ENCODE assay signal across 10 mouse cellular contexts in the genomic region with DNA sequence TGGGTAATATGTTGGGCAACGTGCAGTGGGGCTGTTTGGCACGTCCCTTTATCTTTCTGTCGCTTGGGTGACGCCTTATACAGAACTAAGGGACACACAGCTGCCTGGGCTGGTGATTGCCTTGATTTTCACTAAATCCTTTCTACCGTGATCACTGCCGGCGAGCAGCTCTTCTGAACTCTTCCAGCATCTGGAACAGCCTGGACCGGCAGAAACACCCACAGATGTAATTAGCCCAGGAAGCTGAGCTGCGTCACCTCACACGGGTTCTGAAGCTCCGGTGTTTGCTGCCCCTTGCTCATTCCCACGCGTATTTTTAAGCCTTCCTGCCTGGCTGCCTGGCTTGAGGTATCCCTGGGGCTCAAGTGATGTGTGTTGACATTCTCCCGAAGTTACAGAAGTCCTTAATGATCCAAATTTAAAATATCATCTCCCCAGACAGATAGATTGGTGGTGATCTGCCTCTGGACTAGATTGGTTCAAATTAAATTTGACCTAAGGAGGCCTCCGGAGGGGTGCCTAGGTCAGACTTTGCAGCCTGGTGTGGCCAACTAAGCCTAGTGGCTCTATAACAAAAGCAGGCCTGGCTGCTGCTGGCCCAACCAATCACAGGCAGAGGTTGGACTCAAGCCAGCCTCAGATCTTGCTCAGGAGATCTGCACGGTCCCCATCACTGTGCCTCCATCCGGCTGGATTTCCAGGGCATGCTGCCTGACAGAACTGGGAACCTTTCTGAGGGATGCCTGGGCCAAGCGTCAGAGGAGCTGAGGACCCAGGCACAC. TPM values are rescaled to one million over a fixed set of nuclear protein-coding genes. Genes with fewer than 3 reads are reported as not detected.
A peak's percentile ranks its signal among the peaks of the same experiment; 100 is the strongest.
DNase-seq lines count a peak whose midpoint lies in the region; ATAC-seq and TF ChIP-seq lines count a peak whose summit lies in the region.
"Had no signal": no experiment of that assay in that cellular context is flagged by ENCODE, and none has a peak within 500 bp of the region (broad histone marks: within the 10 kb centered on the region; RNA-seq: fewer than 3 reads in every experiment).

No protein-coding gene starts in this region.

- H3K36me3 ChIP-seq in embryonic facial prominence, embryonic 13.5 days, result no peaks in the 10 kb centered on the region
- no peaks in the 10 kb centered on the region for H3K36me3 ChIP-seq in midbrain, embryonic 13.5 days

- peak overlapping the region; percentile 58; the same call in 1 of the 2 replicates for H3K27ac ChIP-seq in cerebellum, adult 2 months (ENCODE audit: insufficient read depth, low read length)
- H3K27ac ChIP-seq in embryonic facial prominence, embryonic 13.5 days, result peak overlapping the region; percentile 39
- H3K27ac ChIP-seq in midbrain, embryonic 13.5 days, result peak overlapping the region; percentile 21
- H3K27ac ChIP-seq: liver, embryonic 14.5 days had no signal

- H3K9ac ChIP-seq in embryonic facial prominence, embryonic 13.5 days, result no peak overlapping the region
- no peak overlapping the region; the same call in 1 of the 2 replicates for H3K9ac ChIP-seq in midbrain, embryonic 13.5 days (replicated peaks)
- H3K9ac ChIP-seq: liver, embryonic 14.5 days had no signal

- no peak overlapping the region for H3K4me2 ChIP-seq in embryonic facial prominence, embryonic 13.5 days
- H3K4me2 ChIP-seq in midbrain, embryonic 13.5 days (replicated peaks), result no peak overlapping the region

- no peak for DNase-seq in cerebellum, adult 2 months
- no peak for DNase-seq in cerebellum, adult 11-12 months
- peak; percentile 59 for DNase-seq in kidney, postnatal 10 days
- DNase-seq in kidney, adult 8-10 months, result no peak
- no peak for DNase-seq in ovary, adult 18-20 months (ENCODE audit: low spot score)
- DNase-seq: thymus, postnatal 14 days had no signal

- WGBS in cerebellum, adult 2 months, result 55% methylated on average over 18 of the region's 18 CpGs
- WGBS in embryonic facial prominence, embryonic 13.5 days, result 44% methylated on average over 18 of the region's 18 CpGs
- 59% methylated on average over 18 of the region's 18 CpGs for WGBS in midbrain, embryonic 13.5 days

- H3K27me3 ChIP-seq in cerebellum, adult 2 months (ENCODE audit: control insufficient read depth, insufficient read depth, low read length), result no peaks in the 10 kb centered on the region; the same call in 1 of the 2 replicates
- H3K27me3 ChIP-seq in embryonic facial prominence, embryonic 13.5 days, result no peaks in the 10 kb centered on the region
- no peaks in the 10 kb centered on the region for H3K27me3 ChIP-seq in midbrain, embryonic 13.5 days

- TF ChIP-seq POLR2A in cerebellum, adult 2 months (IDR thresholded peaks at IDR 0.05; ENCODE audit: borderline replicate concordance, insufficient read depth, low read length), result no peak

- TF ChIP-seq CTCF in cerebellum, adult 2 months (IDR thresholded peaks at IDR 0.05; ENCODE audit: borderline replicate concordance, insufficient read depth, low read depth, low read length), result no peak

- ATAC-seq in embryonic facial prominence, embryonic 13.5 days (ENCODE audit: insufficient number of reproducible peaks, insufficient read depth, low FRiP score, low TSS enrichment, low read depth), result no peak
- ATAC-seq in midbrain, embryonic 13.5 days, result 0 out of 2 replicates have a peak, but pooled peaks have one; percentile 30
- ATAC-seq in monocyte, adult 5-6 weeks (replicated peaks; ENCODE audit: insufficient number of reproducible peaks, low FRiP score, low TSS enrichment, poor library complexity, severe bottlenecking), result no peak

- no peaks in the 10 kb centered on the region for H3K9me3 ChIP-seq in embryonic facial prominence, embryonic 13.5 days
- H3K9me3 ChIP-seq in midbrain, embryonic 13.5 days, result no peaks in the 10 kb centered on the region

- H3K4me1 ChIP-seq in cerebellum, adult 2 months (ENCODE audit: control insufficient read depth, insufficient read depth, low read length), result no peaks in the 10 kb centered on the region
- peaks cover 31% of the 10 kb centered on the region for H3K4me1 ChIP-seq in embryonic facial prominence, embryonic 13.5 days
- H3K4me1 ChIP-seq in midbrain, embryonic 13.5 days (replicated peaks), result peaks cover 11% of the 10 kb centered on the region

- peak overlapping the region; percentile 17 for H3K4me3 ChIP-seq in cerebellum, adult 2 months (replicated peaks; ENCODE audit: insufficient read depth, low read depth, low read length)
- H3K4me3 ChIP-seq in embryonic facial prominence, embryonic 13.5 days, result no peak overlapping the region
- no peak overlapping the region for H3K4me3 ChIP-seq in midbrain, embryonic 13.5 days (replicated peaks)

RNA-seq across cellular contexts. Expression of gene Sik1, which starts 57.5 kb away (rescaled TPM):
- 5.0 and 5.2 TPM in 2 replicates for polyA plus RNA-seq in cerebellum, adult 2 months (2012; rRNA removed)
- 15.6 and 17.1 TPM in 2 replicates for polyA plus RNA-seq in embryonic facial prominence, embryonic 13.5 days (2015; fragmentation: Nextera tagmentation; extraction: Ambion mirVana)
- polyA plus RNA-seq in midbrain, embryonic 13.5 days (2015; fragmentation: Nextera tagmentation; extraction: Ambion mirVana), result 16.9 and 17.6 TPM in 2 replicates
- 146 to 224 TPM (median 193 TPM) in 3 replicates for total RNA-seq in monocyte, adult 5-6 weeks (2017)
